Mouse (Mus musculus) neural tube, embryonic 12.5 days (tissue): ENCODE measurements at regions not wholly inside any gene's neighbourhood (a gene's known extent, or its start where the extent isn't known, plus 50 kb on each side); places are given as distances from the start of the nearest gene placed in this dataset.

Source experiments
- ATAC-seq: fragments of 200-750 bp; cut with Nextera tagmentation; 2 replicates; pipeline ENCODE4 v1.8.0; 2017; ENCODE audit warnings: low read depth, mild to moderate bottlenecking, moderate TSS enrichment, moderate library complexity; ENCODE audit not compliant: low FRiP score
- H3K27ac ChIP-seq: fragments of 300-500 bp; sonication (generic); 2 replicates; pipeline ENCODE4 v1.5.1; 2016
- H3K27me3 ChIP-seq: fragments of 300-500 bp; sonication (generic); replicated peaks from 2 replicates; pipeline ENCODE4 v1.6.1; 2016; ENCODE audit warnings: mild to moderate bottlenecking
- H3K36me3 ChIP-seq: fragments of 300-500 bp; sonication (generic); 2 replicates; pipeline ENCODE4 v1.6.1; 2016; ENCODE audit warnings: mild to moderate bottlenecking
- H3K4me1 ChIP-seq: fragments of 300-500 bp; sonication (generic); 2 replicates; pipeline ENCODE4 v1.6.1; 2016
- H3K4me2 ChIP-seq: fragments of 300-500 bp; sonication (generic); replicated peaks from 2 replicates; pipeline ENCODE4 v1.6.1; 2016; ENCODE audit warnings: mild to moderate bottlenecking
- H3K4me3 ChIP-seq: fragments of 300-500 bp; sonication (generic); 2 replicates; pipeline ENCODE4 v1.5.1; 2016
- H3K9ac ChIP-seq: fragments of 300-500 bp; sonication (generic); 2 replicates; pipeline ENCODE4 v1.6.1; 2016; ENCODE audit warnings: mild to moderate bottlenecking
- H3K9me3 ChIP-seq: fragments of 300-500 bp; sonication (generic); 2 replicates; pipeline ENCODE4 v1.6.1; 2016; ENCODE audit warnings: mild to moderate bottlenecking
- WGBS: fragments of 180-500 bp; shearing (Covaris S2); methylation state at CpG from one replicate; pipeline ENCODE4 v1.1.7; 2016; 5-methylcytosine and 5-hydroxymethylcytosine counted together

GRCm38 (mm10) chr7:134499429-134499828 lies 114.0 kb upstream of the D7Ertd443e start:
- 44% methylated on average over 4 of the region's 4 CpGs for WGBS
- H3K4me1 ChIP-seq = no peaks in the 10 kb centered on the region
- no peaks in the 10 kb centered on the region for H3K27me3 ChIP-seq
- H3K9me3 ChIP-seq = no peaks in the 10 kb centered on the region
- H3K4me2 ChIP-seq = no peak overlapping the region
- H3K36me3 ChIP-seq = no peaks in the 10 kb centered on the region
- no peak for ATAC-seq
- H3K9ac ChIP-seq = no peak overlapping the region
- no peak overlapping the region for H3K27ac ChIP-seq
- H3K4me3 ChIP-seq = no peak overlapping the region

- Histone ChIP-seq H3K4me3 (no peak overlapping the region), H3K9me3 (no peaks in the 10 kb centered on the region), H3K4me1 (no peaks in the 10 kb centered on the region), H3K27me3 (no peaks in the 10 kb centered on the region), H3K36me3 (no peaks in the 10 kb centered on the region), H3K9ac (no peak overlapping the region), H3K27ac (no peak overlapping the region), H3K4me2 (no peak overlapping the region)
- 52% methylated on average over 4 of the region's 4 CpGs for WGBS
- ATAC-seq = no peak
These were observed 114.7 kb upstream of the D7Ertd443e start for GRCm38 (mm10) chr7:134500210-134500609.

GRCm38 (mm10) chr7:134501079-134501478 lies 115.6 kb upstream of the D7Ertd443e start:
- no peak overlapping the region for H3K4me3 ChIP-seq
- no peaks in the 10 kb centered on the region for H3K4me1 ChIP-seq
- H3K27me3 ChIP-seq = no peaks in the 10 kb centered on the region
- 3% methylated on average over 1 of the region's 1 CpGs for whole genome bisulfite sequencing
- H3K9ac ChIP-seq = no peak overlapping the region
- no peak overlapping the region for H3K4me2 ChIP-seq
- no peaks in the 10 kb centered on the region for H3K9me3 ChIP-seq
- H3K27ac ChIP-seq = no peak overlapping the region
- no peaks in the 10 kb centered on the region for H3K36me3 ChIP-seq
- ATAC-seq = no peak

GRCm38 (mm10) chr7:134510333-134510928 lies 125.0 kb upstream of the D7Ertd443e start:
- Histone ChIP-seq H3K27me3 (no peaks in the 10 kb centered on the region), H3K9ac (no peak overlapping the region), H3K27ac (no peak overlapping the region), H3K4me3 (no peak overlapping the region), H3K4me1 (no peaks in the 10 kb centered on the region), H3K4me2 (no peak overlapping the region), H3K9me3 (no peaks in the 10 kb centered on the region), H3K36me3 (no peaks in the 10 kb centered on the region)
- 70% methylated on average over 6 of the region's 6 CpGs for WGBS
- ATAC-seq = no peak

DNA sequence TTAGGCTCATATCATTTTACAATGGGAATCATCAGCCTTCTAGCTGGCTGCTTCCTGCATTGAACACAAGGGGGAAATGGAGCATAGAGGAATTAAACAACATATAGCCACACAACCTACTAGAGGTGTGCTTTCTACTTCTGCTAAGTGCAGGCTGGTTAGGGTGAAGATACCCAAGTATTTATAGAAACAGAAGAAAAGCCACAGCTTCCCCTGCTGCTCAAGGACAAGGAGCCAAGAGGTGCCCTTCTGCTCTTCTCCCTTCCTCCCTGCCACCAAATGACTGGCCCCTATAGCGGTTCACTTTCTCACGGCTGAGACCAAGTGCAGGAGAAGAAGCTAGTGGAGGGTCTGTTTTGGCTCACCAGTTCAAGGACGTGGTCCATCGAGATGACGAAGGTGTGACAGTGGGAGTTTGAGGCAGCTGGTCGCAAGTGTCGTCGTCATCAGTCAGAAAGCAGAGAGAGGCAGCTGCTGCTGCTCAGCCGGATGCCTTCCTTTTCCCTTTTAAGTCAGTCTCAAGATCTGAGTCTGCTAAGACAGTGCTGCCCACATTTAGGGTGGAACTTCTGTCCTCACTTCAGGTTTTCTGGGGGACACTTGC lies 134.0 kb upstream of the D7Ertd443e start:
- no peak overlapping the region for H3K27ac ChIP-seq
- no peak overlapping the region for H3K4me2 ChIP-seq
- ATAC-seq = no peak
- H3K27me3 ChIP-seq = no peaks in the 10 kb centered on the region
- H3K4me3 ChIP-seq = no peak overlapping the region
- no peaks in the 10 kb centered on the region for H3K4me1 ChIP-seq
- 85% methylated on average over 9 of the region's 9 CpGs for WGBS
- no peak overlapping the region for H3K9ac ChIP-seq
- no peaks in the 10 kb centered on the region for H3K9me3 ChIP-seq
- H3K36me3 ChIP-seq = no peaks in the 10 kb centered on the region

- H3K36me3 ChIP-seq = no peaks in the 10 kb centered on the region
- no peak overlapping the region for H3K4me3 ChIP-seq
- no peak for ATAC-seq
- H3K4me1 ChIP-seq = no peaks in the 10 kb centered on the region
- H3K4me2 ChIP-seq = no peak overlapping the region
- no peaks in the 10 kb centered on the region for H3K9me3 ChIP-seq
- 81% methylated on average over 8 of the region's 8 CpGs for WGBS
- no peak overlapping the region for H3K9ac ChIP-seq
- no peaks in the 10 kb centered on the region for H3K27me3 ChIP-seq
- no peak overlapping the region for H3K27ac ChIP-seq
These were observed 138.4 kb upstream of the D7Ertd443e start for GRCm38 (mm10) chr7:134523897-134524296.

GRCm38 (mm10) chr7:134525041-134525440 lies 139.6 kb upstream of the D7Ertd443e start:
- Histone ChIP-seq H3K4me1 (no peaks in the 10 kb centered on the region), H3K9me3 (no peaks in the 10 kb centered on the region), H3K4me3 (no peak overlapping the region), H3K4me2 (no peak overlapping the region), H3K27ac (no peak overlapping the region), H3K9ac (no peak overlapping the region), H3K27me3 (no peaks in the 10 kb centered on the region), H3K36me3 (no peaks in the 10 kb centered on the region)
- ATAC-seq = no peak
- 86% methylated on average over 1 of the region's 1 CpGs for whole genome bisulfite sequencing

DNA sequence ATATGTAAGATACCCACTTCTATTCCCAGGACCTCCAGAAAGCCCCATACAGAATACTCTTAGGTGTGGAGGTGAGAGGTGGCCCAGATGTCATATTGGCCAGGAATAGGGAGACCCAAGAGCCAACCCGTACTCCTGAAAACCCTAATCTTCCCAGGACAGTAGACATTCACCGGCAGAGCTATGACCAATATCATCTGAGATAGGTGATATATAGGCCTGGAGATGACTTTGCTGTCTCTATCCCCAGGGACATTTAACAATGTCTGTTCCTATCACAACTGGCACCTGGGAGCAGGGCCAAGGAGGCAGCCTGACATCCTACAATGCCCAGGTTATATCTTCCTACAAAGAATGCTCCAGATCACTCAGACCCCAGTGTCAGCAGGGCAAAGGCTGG lies 140.0 kb upstream of the D7Ertd443e start:
- no peaks in the 10 kb centered on the region for H3K4me1 ChIP-seq
- H3K36me3 ChIP-seq = no peaks in the 10 kb centered on the region
- H3K27ac ChIP-seq = no peak overlapping the region
- no peaks in the 10 kb centered on the region for H3K9me3 ChIP-seq
- no peaks in the 10 kb centered on the region for H3K27me3 ChIP-seq
- no peak overlapping the region for H3K4me3 ChIP-seq
- H3K9ac ChIP-seq = no peak overlapping the region
- 100% methylated on average over 2 of the region's 2 CpGs for WGBS
- no peak overlapping the region for H3K4me2 ChIP-seq
- ATAC-seq = no peak

- Histone ChIP-seq H3K4me3 (no peak overlapping the region), H3K9ac (no peak overlapping the region), H3K36me3 (no peaks in the 10 kb centered on the region), H3K27ac (no peak overlapping the region), H3K27me3 (no peaks in the 10 kb centered on the region), H3K4me1 (no peaks in the 10 kb centered on the region), H3K4me2 (no peak overlapping the region), H3K9me3 (no peaks in the 10 kb centered on the region)
- ATAC-seq = no peak
- 79% methylated on average over 2 of the region's 2 CpGs for WGBS
These were observed 141.9 kb upstream of the D7Ertd443e start for GRCm38 (mm10) chr7:134527351-134527750.

- H3K27ac ChIP-seq = no peak overlapping the region
- H3K9me3 ChIP-seq = no peaks in the 10 kb centered on the region
- no peaks in the 10 kb centered on the region for H3K36me3 ChIP-seq
- 95% methylated on average over 3 of the region's 3 CpGs for WGBS
- ATAC-seq = no peak
- no peak overlapping the region for H3K4me2 ChIP-seq
- H3K27me3 ChIP-seq = no peaks in the 10 kb centered on the region
- no peaks in the 10 kb centered on the region for H3K4me1 ChIP-seq
- no peak overlapping the region for H3K9ac ChIP-seq
- no peak overlapping the region for H3K4me3 ChIP-seq
These were observed 142.4 kb upstream of the Dock1 start for GRCm38 (mm10) chr7:134528026-134528425.

DNA sequence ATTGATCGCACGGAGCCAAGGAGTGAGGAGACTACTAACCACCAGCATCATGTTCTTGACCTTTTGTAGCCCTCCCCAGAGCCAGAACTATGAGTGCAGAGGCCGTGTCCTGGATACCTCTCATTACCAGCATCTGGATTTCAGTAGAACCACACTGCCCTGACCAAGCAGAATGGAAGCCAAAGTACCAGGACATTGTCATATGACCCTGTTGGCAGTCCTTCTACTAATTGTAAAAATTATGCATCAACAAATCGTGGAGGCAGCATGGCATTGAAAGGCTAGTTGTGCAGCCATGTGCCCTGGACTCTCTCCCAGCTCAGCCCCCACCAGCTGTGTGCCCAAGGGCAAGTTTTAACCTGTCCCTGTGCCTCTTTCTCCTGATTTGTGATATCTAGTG lies 135.6 kb upstream of the Dock1 start:
- no peak overlapping the region for H3K4me2 ChIP-seq
- no peaks in the 10 kb centered on the region for H3K4me1 ChIP-seq
- no peaks in the 10 kb centered on the region for H3K9me3 ChIP-seq
- H3K4me3 ChIP-seq = no peak overlapping the region
- WGBS = 83% methylated on average over 4 of the region's 4 CpGs
- no peaks in the 10 kb centered on the region for H3K36me3 ChIP-seq
- no peak overlapping the region for H3K9ac ChIP-seq
- ATAC-seq = no peak
- no peaks in the 10 kb centered on the region for H3K27me3 ChIP-seq
- no peak overlapping the region for H3K27ac ChIP-seq

GRCm38 (mm10) chr7:134541699-134542098 lies 128.8 kb upstream of the Dock1 start:
- H3K9me3 ChIP-seq = no peaks in the 10 kb centered on the region
- ATAC-seq = no peak
- WGBS = 67% methylated on average over 2 of the region's 2 CpGs

GRCm38 (mm10) chr7:134546187-134546586 lies 124.3 kb upstream of the Dock1 start:
- no peak for ATAC-seq

More at GRCm38 (mm10) chr7:134541699-134542098, 128.8 kb upstream of the Dock1 start:
- no peaks in the 10 kb centered on the region for H3K36me3 ChIP-seq
- no peak overlapping the region for H3K4me2 ChIP-seq
- H3K4me1 ChIP-seq = no peaks in the 10 kb centered on the region
- H3K4me3 ChIP-seq = no peak overlapping the region
- H3K27ac ChIP-seq = no peak overlapping the region
- H3K27me3 ChIP-seq = no peaks in the 10 kb centered on the region
- no peak overlapping the region for H3K9ac ChIP-seq

More at GRCm38 (mm10) chr7:134546187-134546586, 124.3 kb upstream of the Dock1 start:
- Histone ChIP-seq H3K36me3 (no peaks in the 10 kb centered on the region), H3K4me1 (0 out of 2 replicates have a peak, but pooled peaks cover 7% of the 10 kb centered on the region), H3K9ac (no peak overlapping the region), H3K4me3 (no peak overlapping the region), H3K27ac (no peak overlapping the region), H3K27me3 (no peaks in the 10 kb centered on the region), H3K4me2 (no peak overlapping the region), H3K9me3 (no peaks in the 10 kb centered on the region)
- WGBS = 84% methylated on average over 6 of the region's 6 CpGs
